Mouse (Mus musculus) fat pad, adult 2 months (tissue): Measurements from ENCODE around the gene Col5a1.

Experiments
- DNase-seq: peaks from one replicate; pipeline ENCODE4 v3.0.0-alpha.2; 2011; ENCODE audit warnings: low read depth, low spot score; ENCODE audit errors: extremely low read depth

Gene Col5a1

GRCm38 (mm10) chr2:28025776-28026175 is 139.6 kb downstream of the Col5a1 start:
- no peak for DNase-seq

GRCm38 (mm10) chr2:28031860-28032259 is 145.6 kb downstream of the Col5a1 start:
- no peak for DNase-seq

- no peak for DNase-seq
These were observed 146.2 kb downstream of the Col5a1 start for GRCm38 (mm10) chr2:28032469-28032868.

- peak; percentile 42 for DNase-seq
These were observed 147.9 kb downstream of the Col5a1 start for GRCm38 (mm10) chr2:28034011-28034710.

GRCm38 (mm10) chr2:28036788-28037187 is 150.6 kb downstream of the Col5a1 start:
- peak; percentile 14 for DNase-seq

- peak; percentile 55 for DNase-seq
These were observed 151.5 kb downstream of the Col5a1 start for GRCm38 (mm10) chr2:28037505-28038390.

GRCm38 (mm10) chr2:28038391-28039096 is 152.3 kb downstream of the Col5a1 start:
- DNase-seq, result peak; percentile 88

GRCm38 (mm10) chr2:28039647-28040325 is 153.6 kb downstream of the Col5a1 start:
- no peak for DNase-seq

- no peak for DNase-seq
These were observed 154.2 kb downstream of the Col5a1 start for GRCm38 (mm10) chr2:28040466-28040865.

- no peak for DNase-seq
These were observed 158.8 kb downstream of the Col5a1 start for GRCm38 (mm10) chr2:28044920-28045598.

- no peak for DNase-seq
These were observed 160.1 kb downstream of the Col5a1 start for GRCm38 (mm10) chr2:28046311-28046710.

- DNase-seq, result no peak
These were observed 160.9 kb downstream of the Col5a1 start for GRCm38 (mm10) chr2:28047092-28047491.

- no peak for DNase-seq
These were observed 173.7 kb downstream of the Col5a1 start for GRCm38 (mm10) chr2:28059922-28060321.

- no peak for DNase-seq
These were observed 177.6 kb downstream of the Col5a1 start for GRCm38 (mm10) chr2:28063711-28064338.

GRCm38 (mm10) chr2:28064339-28065080 is 178.3 kb downstream of the Col5a1 start:
- no peak for DNase-seq

- no peak for DNase-seq
These were observed 178.9 kb downstream of the Col5a1 start for GRCm38 (mm10) chr2:28065081-28065651.

GRCm38 (mm10) chr2:28066686-28067085 is 180.5 kb downstream of the Col5a1 start:
- no peak for DNase-seq

- peak; percentile 64 for DNase-seq
These were observed 180.9 kb downstream of the Col5a1 start for GRCm38 (mm10) chr2:28067175-28067574.
